Mouse (Mus musculus) spleen, postnatal 14 days (tissue): Measurements from ENCODE around the gene Ankrd45.
"Not testable (repeated sequence)": the region's sequence is repeated elsewhere in the genome, so short reads cannot be mapped to it uniquely, and the experiment has no call there.

Source experiments
- DNase-seq, 2 experiments: peaks; one replicate each; pipeline ENCODE4 v3.0.0; 2021 to 2022; ENCODE audit warnings: low spot score in 2 of 2

Ankrd45 gene

DNA sequence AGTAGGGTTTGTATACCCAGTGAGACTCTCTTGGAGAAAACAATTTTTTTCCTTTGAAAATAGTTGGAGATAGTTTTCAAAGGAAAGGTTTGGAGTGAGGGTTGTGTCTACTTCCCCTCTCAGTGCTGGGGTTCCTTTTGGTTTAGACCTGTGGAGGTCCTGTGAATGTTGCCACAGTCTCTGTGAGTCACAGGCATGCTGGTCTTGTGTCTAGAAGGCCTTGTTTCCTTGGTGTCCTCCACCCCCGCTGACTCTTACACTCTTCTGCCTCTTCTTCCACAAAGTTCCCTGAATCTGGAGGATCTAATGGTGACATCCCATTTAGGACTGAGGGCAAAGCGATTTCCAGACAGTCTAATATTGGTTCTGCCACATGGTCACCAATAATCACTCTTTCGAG is 42.9 kb downstream of the Ankrd45 start:
- no peak for DNase-seq

DNA sequence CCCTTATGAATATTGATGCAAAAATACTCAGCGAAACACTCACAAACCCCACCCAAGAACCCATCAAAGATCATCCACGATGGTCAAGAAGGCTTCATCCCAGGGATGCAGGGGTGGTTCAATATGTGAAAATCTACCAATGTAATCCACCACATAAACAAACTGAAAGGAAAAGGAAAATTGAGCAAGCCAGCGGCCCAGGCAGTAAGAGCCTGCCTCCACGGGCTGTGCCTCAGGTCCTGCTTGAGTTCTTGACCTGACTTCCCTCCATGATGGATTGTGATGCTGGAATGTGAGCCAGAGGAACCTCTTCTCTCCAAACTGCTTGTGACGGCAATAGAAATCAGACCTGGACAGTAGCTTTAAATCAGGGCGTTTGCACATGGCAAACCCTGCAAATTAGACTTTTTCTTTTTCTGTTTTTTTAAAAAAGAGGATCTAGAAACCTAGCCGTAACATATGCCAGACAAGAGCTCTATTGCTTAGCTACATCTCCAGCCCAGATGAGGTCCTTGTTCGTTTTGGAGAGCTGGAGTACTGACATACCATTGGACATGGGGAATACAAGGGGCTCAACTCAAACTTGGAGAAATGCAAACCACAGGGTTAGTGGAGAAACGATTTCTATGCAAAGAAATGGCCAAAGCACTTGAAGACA is 47.9 kb downstream of the Ankrd45 start:
- no peak for DNase-seq

DNA sequence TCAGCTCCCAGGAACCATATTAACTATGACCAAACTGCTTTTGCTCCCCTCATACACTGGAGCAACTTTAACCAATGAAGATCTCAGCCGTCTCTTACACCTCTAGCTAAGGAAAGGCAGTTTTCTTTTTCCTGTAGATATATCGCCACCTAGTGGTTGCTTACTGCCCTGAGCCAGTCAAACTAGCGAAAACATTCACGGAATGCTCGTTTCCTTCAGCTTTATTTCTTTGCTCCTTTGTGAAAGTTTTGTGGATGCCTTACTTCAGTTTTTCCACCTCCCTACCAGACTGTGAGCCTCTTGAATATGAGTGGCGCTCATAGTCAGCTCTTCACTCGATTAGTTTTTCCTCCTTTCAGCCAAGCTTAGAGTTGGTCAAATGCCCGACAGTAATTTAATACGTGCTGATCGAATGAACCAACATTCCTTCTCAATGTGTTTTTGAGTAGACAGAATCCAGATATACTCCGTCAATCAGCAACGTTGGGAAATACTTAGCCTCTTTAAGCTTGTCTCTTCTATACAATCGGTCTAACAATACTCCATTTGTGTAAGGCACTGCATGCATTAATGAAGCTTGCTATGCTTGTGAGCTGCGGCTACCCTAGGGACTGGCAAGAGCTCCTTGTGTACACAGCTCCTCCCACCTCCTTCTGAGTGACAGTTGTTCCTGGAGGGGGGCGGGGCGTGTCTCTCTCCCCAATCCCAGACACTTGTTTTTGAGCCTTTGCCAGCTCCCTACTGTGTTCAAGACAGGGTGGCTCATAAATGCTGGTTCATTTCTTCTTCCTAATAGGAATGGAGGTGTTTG is 53.3 kb downstream of the Ankrd45 start:
- peak in 1 of 2 experiments; percentile 29 for DNase-seq

DNA sequence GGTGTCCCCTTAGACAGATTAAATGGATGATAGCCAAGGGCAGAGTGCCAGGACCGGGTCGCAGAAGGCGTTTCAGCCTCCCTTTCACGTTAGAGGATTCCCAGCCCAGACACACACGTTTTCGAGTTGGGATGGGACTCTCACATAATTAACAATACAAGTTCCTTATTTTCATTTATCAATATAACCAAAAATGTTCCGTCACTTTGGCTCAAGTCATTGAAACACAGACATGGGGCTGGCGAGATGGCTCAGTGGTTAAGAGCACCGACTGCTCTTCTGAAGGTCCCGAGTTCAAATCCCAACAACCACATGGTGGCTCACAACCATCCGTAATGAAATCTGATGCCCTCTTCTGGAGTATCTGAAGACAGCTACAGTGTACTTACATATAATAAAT is 53.9 kb downstream of the Ankrd45 start:
- not testable (repeated sequence) for DNase-seq

DNA sequence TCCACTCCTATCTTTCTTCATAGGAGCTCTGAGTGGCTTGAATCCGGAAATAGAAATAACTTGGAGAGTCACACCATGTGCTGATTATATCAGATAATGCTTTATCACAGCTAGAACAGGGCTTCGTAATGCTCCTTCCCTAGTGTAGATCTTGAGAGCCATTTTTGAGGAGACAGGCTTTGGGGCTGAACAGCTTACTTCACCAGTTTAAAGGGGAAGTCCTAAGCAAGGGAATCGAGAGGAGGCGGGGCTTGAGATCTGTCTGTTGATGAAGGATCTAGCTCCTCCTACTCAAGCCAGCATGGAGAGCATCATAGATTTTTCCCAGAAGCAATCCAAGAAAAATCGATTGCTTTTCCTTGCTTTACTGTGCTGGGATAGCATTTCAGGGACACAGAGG is 57.4 kb downstream of the Ankrd45 start:
- no peak for DNase-seq

DNA sequence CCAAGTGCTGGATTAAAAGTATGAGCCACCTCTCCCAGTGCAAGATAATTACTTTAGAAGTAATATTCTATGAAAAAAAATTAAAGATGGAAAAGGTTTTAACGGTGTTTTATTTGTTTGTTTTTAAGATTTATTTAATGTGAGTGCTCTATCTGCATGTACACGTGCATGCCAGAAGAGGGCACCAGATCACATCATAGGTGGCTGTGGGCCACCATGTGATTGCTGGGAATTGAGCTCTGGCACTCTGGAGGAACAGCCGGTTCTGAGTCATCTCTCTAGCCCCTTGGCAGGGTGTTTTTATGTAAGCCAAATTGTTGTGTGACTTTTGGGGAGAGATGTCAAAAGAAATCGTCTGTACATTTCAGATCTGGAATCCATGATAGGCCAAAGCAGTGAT is 72.0 kb downstream of the Ankrd45 start:
- peak in 1 of 2 experiments; percentile 9 for DNase-seq

DNA sequence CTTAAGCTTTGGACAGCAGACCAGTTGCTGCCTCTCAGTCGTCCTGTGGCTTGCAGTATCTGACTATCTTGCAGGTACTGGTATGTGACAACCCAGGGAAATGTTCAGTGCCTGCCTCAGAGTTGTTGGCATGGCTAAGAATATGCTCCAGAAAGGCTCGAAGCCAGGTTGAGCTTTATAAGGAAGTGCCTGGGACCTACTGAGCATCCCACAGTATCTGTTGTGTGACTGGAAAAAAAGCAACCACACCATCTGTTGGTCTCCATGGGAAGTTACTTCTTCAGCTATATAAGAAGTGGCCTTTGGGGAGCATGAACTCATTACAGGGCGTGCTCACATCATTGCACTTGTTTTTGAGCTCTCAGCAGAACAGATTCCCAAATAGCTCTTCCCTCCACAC is 77.3 kb downstream of the Ankrd45 start:
- DNase-seq: no peak
